Mouse (Mus musculus) neural tube, embryonic 15.5 days (tissue): ENCODE data around the gene Celf2. TPM values are rescaled to one million over a fixed set of nuclear protein-coding genes. Genes with fewer than 3 reads are reported as not detected.

Experiments
- ATAC-seq: fragments of 200-750 bp; cut with Nextera tagmentation; 2 replicates; pipeline ENCODE4 v1.8.0; 2017; ENCODE audit warnings: mild to moderate bottlenecking, moderate TSS enrichment, moderate library complexity; ENCODE audit not compliant: low FRiP score
- H3K27ac ChIP-seq: fragments of 300-500 bp; sonication (generic); replicated peaks from 2 replicates; pipeline ENCODE4 v1.5.1; 2015; ENCODE audit warnings: mild to moderate bottlenecking, inconsistent platforms
- H3K27me3 ChIP-seq: fragments of 300-500 bp; sonication (generic); replicated peaks from 2 replicates; pipeline ENCODE4 v1.6.1; 2015; ENCODE audit warnings: inconsistent platforms
- H3K36me3 ChIP-seq: fragments of 300-500 bp; sonication (generic); 2 replicates; pipeline ENCODE4 v1.6.1; 2015; ENCODE audit warnings: inconsistent platforms
- H3K4me1 ChIP-seq: fragments of 300-500 bp; sonication (generic); 2 replicates; pipeline ENCODE4 v1.6.1; 2015; ENCODE audit warnings: inconsistent platforms
- H3K4me2 ChIP-seq: fragments of 300-500 bp; sonication (generic); 2 replicates; pipeline ENCODE4 v1.6.1; 2015; ENCODE audit warnings: inconsistent platforms, mild to moderate bottlenecking, moderate library complexity
- H3K4me3 ChIP-seq: fragments of 300-500 bp; sonication (generic); replicated peaks from 2 replicates; pipeline ENCODE4 v1.5.1; 2015; ENCODE audit warnings: mild to moderate bottlenecking, inconsistent platforms
- H3K9ac ChIP-seq: fragments of 300-500 bp; sonication (generic); replicated peaks from 2 replicates; pipeline ENCODE4 v1.6.1; 2015; ENCODE audit warnings: mild to moderate bottlenecking, inconsistent platforms
- H3K9me3 ChIP-seq: fragments of 300-500 bp; sonication (generic); replicated peaks from 2 replicates; pipeline ENCODE4 v1.6.1; 2016; ENCODE audit warnings: inconsistent platforms
- WGBS: fragments of 180-500 bp; shearing (Covaris S2); methylation state at CpG from one replicate; pipeline ENCODE4 v1.1.7; 2015; ENCODE audit warnings: mixed read lengths; 5-methylcytosine and 5-hydroxymethylcytosine counted together
- polyA plus RNA-seq: library from polyadenylated mRNA; unstranded; fragments of >200 nt; fragmentation: Nextera tagmentation; extraction: Ambion mirVana; gene quantifications from 2 replicates; pipeline ENCODE4 v1.2.1, GENCODE M21; 2015

Gene Celf2
- polyA plus RNA-seq, 1 experiment from 2014 or later, result 120 TPM

DNA sequence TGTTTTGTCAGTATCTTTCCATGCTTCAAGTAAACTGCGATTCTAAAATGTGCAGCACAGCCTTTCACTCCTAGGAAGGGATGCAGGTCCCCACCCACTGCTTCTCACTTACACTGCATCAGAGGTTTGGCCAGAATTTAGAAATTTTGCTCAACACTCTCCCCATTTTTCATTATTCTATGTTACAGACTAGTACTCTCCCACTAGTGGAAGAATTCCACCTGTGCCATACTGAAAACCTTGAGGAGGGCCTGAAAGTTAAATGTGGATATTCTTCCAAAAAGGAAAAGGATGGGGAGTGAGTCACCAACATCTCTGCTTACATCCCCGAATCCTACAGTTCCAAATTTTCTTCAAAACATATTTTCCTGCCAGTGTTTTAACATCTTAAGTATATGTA lies 276.0 kb downstream of the Celf2 start:
- no peaks in the 10 kb centered on the region for H3K4me1 ChIP-seq
- WGBS, result 90% methylated on average over 2 of the region's 2 CpGs
- no peaks in the 10 kb centered on the region for H3K9me3 ChIP-seq
- H3K27ac ChIP-seq, result no peak overlapping the region
- H3K27me3 ChIP-seq, result no peaks in the 10 kb centered on the region
- H3K4me3 ChIP-seq, result no peak overlapping the region
- no peak overlapping the region for H3K9ac ChIP-seq
- no peak overlapping the region for H3K4me2 ChIP-seq
- H3K36me3 ChIP-seq, result no peaks in the 10 kb centered on the region
- ATAC-seq, result no peak

DNA sequence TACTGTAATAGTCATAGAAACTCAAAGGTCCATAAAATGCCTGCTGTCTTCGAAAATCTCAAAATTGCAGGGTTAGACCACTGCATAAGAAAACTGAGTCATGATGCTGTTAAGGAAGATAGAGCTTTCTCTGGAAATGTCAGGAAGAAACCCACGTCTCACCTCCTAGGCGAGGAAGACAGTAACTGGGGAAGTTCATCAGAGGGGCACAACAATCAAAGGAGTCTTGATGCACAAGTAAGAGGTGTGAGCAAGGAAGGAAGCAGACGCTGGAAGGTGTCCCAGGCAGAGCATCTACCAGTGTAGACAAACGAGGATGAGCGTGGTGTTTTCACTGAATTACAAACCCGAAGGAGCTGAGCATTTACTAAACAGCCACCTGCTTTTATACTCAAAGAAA lies 282.6 kb downstream of the Celf2 start:
- no peak for ATAC-seq
- H3K4me1 ChIP-seq, result peaks cover 5% of the 10 kb centered on the region
- H3K9ac ChIP-seq, result no peak overlapping the region
- H3K9me3 ChIP-seq, result no peaks in the 10 kb centered on the region
- H3K4me2 ChIP-seq, result no peak overlapping the region
- no peaks in the 10 kb centered on the region for H3K36me3 ChIP-seq
- 88% methylated on average over 7 of the region's 7 CpGs for WGBS
- no peaks in the 10 kb centered on the region for H3K27me3 ChIP-seq
- H3K27ac ChIP-seq, result no peak overlapping the region
- no peak overlapping the region for H3K4me3 ChIP-seq

DNA sequence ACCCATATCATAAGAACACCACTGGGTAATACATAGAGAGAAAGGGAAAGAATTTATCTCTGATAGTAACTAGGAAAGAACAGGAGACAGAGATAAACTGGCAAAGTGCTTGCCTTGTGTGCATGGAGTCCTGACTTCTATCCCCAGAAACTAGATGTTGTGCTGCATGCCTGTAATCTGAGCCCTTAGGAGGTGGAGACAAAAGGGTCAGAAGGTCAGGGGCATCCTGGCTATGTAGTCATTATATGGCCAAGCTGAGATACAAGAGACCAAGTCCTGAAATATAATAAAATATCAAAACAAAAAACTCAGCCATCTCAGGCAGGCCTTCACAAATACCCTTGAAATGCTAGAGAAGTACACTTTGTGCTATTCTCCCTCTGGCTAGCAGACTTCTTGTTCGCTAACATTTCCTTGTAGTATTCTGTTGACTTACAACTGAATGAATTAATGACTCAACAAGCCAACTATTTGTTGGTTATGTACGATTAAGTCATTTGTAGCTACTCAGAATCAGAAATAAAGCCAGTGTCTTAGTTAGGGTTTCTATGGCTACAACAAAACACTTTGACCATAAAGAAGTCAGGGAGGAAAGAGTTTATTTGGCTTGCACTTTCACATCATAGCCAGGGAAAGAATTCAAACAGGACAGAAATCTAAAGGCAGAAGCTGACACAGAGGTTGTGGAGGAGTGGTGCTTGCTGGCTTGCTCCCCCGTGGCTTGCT lies 284.9 kb downstream of the Celf2 start:
- no peak overlapping the region for H3K4me2 ChIP-seq
- no peaks in the 10 kb centered on the region for H3K9me3 ChIP-seq
- no peak overlapping the region for H3K4me3 ChIP-seq
- H3K27ac ChIP-seq, result no peak overlapping the region
- H3K4me1 ChIP-seq, result peaks cover 5% of the 10 kb centered on the region
- ATAC-seq, result no peak
- 59% methylated on average over 3 of the region's 3 CpGs for WGBS
- H3K36me3 ChIP-seq, result no peaks in the 10 kb centered on the region
- no peaks in the 10 kb centered on the region for H3K27me3 ChIP-seq
- no peak overlapping the region for H3K9ac ChIP-seq

DNA sequence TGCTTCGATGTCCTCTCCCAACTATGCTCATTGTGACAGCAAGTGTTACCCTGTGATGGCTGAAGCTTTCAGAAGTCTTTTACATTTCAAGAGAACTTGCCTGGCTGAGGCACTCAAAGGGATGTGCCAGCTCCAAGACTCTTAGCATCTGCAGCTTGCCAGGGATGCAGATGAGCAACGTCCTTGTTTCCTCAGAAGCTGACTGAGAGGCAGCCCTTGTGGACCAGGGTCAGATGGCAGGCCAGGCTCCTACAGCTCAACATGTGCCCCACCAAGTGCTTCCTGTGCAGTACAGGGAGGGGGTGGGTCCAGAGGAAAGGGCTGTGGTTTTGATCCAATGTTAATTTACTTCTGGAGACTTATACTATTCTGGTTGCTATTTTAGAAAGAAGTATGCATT lies 285.8 kb downstream of the Celf2 start:
- no peak for ATAC-seq
- Histone ChIP-seq H3K4me3 (no peak overlapping the region), H3K4me1 (peaks cover 5% of the 10 kb centered on the region), H3K27ac (no peak overlapping the region), H3K9me3 (no peaks in the 10 kb centered on the region), H3K36me3 (no peaks in the 10 kb centered on the region), H3K9ac (no peak overlapping the region), H3K27me3 (no peaks in the 10 kb centered on the region), H3K4me2 (no peak overlapping the region)
- 64% methylated on average over 2 of the region's 2 CpGs for WGBS

DNA sequence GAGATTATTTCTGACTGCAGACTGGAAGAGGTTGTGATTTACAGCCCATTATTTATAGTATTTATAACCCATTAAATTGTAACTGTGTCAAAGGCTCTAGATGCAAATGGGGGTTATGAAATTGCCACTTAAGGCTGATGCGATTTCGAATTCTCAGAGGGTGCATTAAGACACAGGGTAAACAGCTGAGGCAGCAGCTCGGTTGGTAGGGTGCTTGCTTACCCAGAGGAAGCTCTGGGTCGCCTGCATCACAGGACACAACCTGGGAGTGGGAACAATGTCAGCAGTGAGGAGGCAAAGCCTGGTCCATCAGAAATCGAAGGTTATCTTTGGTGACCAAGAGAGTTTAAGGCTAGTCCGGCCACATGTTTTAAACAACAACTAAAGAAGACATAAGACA lies 286.5 kb downstream of the Celf2 start:
- Histone ChIP-seq H3K27ac (no peak overlapping the region), H3K4me3 (no peak overlapping the region), H3K9me3 (no peaks in the 10 kb centered on the region), H3K4me2 (no peak overlapping the region), H3K9ac (no peak overlapping the region), H3K27me3 (no peaks in the 10 kb centered on the region), H3K36me3 (no peaks in the 10 kb centered on the region), H3K4me1 (peaks cover 5% of the 10 kb centered on the region)
- 48% methylated on average over 6 of the region's 6 CpGs for WGBS
- ATAC-seq, result no peak

DNA sequence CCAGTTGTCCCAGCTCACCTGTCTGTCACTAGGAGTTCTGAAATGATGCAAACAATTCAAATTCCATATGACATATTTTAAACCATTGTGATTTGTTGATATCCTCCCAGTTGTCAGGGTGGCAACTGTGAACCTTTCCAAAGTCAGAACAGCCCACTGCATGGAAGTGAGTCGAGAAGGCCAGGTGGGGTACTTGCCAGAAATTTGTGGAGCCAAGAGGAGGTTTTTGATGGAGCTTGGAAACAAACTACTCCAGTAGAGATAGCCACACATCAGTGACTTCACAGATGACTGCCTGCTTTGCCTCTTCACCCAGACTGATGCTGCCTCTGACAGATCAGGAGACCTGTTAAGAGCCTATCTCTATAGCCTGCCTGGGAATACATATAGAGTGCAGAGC lies 287.5 kb downstream of the Celf2 start:
- Histone ChIP-seq H3K36me3 (no peaks in the 10 kb centered on the region), H3K9me3 (no peaks in the 10 kb centered on the region), H3K4me3 (no peak overlapping the region), H3K4me1 (peaks cover 5% of the 10 kb centered on the region), H3K9ac (no peak overlapping the region), H3K4me2 (no peak overlapping the region), H3K27ac (no peak overlapping the region), H3K27me3 (no peaks in the 10 kb centered on the region)
- 89% methylated on average over 1 of the region's 1 CpGs for WGBS
- no peak for ATAC-seq

DNA sequence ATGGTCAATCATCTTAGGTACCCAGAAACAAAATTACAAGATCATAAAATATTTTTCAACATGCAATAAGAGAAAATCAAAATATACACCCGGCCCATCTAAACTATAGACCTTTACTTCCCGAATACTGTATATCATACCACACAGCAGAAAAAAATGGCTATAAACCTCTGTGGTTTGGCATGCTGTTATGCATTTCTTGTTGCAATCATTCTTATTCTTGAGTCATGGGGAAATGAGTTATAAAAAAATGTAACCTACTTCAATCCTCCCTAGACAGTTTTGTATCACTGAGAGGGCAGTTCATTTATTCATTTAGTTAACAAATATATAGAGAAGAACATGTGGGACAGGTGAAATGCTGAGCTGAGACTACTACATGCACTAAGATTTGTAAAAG lies 291.3 kb downstream of the Celf2 start:
- no peak overlapping the region for H3K4me2 ChIP-seq
- H3K4me3 ChIP-seq, result no peak overlapping the region
- H3K9ac ChIP-seq, result no peak overlapping the region
- no peaks in the 10 kb centered on the region for H3K9me3 ChIP-seq
- H3K4me1 ChIP-seq, result peaks cover 5% of the 10 kb centered on the region
- WGBS, result 98% methylated on average over 2 of the region's 2 CpGs
- H3K36me3 ChIP-seq, result no peaks in the 10 kb centered on the region
- ATAC-seq, result no peak
- H3K27me3 ChIP-seq, result no peaks in the 10 kb centered on the region
- no peak overlapping the region for H3K27ac ChIP-seq

DNA sequence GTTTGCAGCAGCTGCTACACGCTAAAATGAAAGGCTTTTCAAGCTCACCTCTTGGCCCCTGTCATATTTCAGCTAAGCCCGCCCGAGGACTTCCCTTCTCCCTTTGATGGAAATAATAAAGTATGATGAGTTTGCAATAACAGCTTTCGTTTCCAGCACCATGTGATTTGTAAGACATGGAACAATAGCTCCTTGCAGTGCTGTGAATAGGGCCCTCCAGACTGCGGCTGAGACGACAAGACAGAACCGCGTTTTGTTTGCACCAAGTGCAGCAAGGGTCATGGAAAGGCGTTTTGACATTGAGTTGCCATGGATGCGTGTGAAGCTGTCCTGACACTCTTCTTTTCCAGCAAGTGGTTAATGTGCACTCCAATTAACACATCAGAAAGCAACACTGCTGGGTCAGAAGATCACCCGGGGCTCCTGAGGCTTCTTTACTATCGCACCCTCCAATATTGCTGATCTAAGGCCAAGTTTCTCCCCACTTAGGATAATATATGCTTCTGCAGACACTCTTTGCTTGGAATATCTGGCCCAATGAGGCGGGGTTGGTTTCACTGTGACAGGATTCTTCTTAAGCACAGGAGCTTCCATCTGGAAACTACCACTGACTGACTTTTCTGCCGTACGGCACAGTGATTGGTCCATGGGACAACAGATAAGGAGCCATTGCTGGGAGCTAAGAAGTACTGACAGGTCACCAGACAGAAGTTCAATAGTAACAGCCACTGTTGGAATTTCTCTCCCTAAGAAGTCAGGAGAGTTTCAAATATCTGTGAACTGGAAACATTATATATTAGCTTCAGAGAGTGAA lies 301.5 kb downstream of the Celf2 start:
- peak; percentile 47; the same call in 1 of the 2 replicates for ATAC-seq
- 18% methylated on average over 15 of the region's 15 CpGs for WGBS
- H3K36me3 ChIP-seq, result no peaks in the 10 kb centered on the region
- H3K4me2 ChIP-seq, result 0 out of 2 replicates have a peak overlapping the region, but pooled peaks have one; percentile 1
- no peak overlapping the region for H3K9ac ChIP-seq
- H3K4me1 ChIP-seq, result peaks cover 9% of the 10 kb centered on the region
- H3K27ac ChIP-seq, result no peak overlapping the region
- no peaks in the 10 kb centered on the region for H3K27me3 ChIP-seq
- no peaks in the 10 kb centered on the region for H3K9me3 ChIP-seq
- H3K4me3 ChIP-seq, result no peak overlapping the region

DNA sequence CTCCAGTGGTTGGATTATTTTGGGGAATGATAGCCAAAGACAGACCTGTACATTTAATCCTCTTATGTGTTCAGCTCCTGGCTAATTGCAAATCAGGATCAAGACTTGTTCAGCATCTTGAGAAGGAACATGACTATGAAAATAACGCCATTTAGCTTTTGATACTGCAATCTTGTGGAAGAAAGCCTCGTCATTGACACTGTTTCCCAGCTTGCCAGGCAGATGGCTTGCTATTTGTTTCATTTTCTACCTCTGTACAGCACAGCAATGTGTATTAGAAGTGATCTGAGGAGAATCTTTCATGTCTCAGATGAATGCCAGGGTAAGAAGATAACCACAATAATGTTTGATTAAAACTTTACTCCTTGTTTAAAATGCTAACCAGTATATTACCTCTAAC lies 315.9 kb downstream of the Celf2 start:
- ATAC-seq, result no peak
- no peak overlapping the region for H3K4me3 ChIP-seq
- no peaks in the 10 kb centered on the region for H3K27me3 ChIP-seq
- no peaks in the 10 kb centered on the region for H3K36me3 ChIP-seq
- no peaks in the 10 kb centered on the region for H3K9me3 ChIP-seq
- H3K27ac ChIP-seq, result no peak overlapping the region
- 94% methylated on average over 2 of the region's 2 CpGs for WGBS
- no peaks in the 10 kb centered on the region for H3K4me1 ChIP-seq
- no peak overlapping the region for H3K4me2 ChIP-seq
- no peak overlapping the region for H3K9ac ChIP-seq

DNA sequence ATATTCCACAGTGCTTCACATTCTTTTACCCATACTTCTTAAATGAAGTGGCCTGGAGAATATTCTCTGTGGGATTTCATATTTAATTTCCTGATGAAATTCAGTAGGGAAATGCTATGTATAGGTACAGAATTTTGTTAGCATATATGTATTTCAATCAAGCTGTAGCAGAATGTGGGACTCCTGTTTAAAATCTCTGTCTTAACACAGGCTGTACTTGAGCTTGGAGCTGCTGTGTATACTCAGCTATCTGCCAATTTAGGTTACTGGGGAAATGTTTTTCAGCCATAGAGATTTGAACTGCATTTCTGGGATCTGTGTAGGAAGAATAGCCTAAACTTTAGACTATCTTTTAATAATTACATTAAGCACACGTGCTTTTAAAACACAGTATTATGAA lies 330.2 kb downstream of the Celf2 start:
- no peak for ATAC-seq
- H3K4me3 ChIP-seq, result no peak overlapping the region
- H3K9ac ChIP-seq, result no peak overlapping the region
- 89% methylated on average over 1 of the region's 1 CpGs for WGBS
- no peak overlapping the region for H3K27ac ChIP-seq
- no peak overlapping the region for H3K4me2 ChIP-seq
- H3K27me3 ChIP-seq, result no peaks in the 10 kb centered on the region
- no peaks in the 10 kb centered on the region for H3K9me3 ChIP-seq
- H3K36me3 ChIP-seq, result no peaks in the 10 kb centered on the region
- 0 out of 2 replicates have a peak, but pooled peaks cover 4% of the 10 kb centered on the region for H3K4me1 ChIP-seq

DNA sequence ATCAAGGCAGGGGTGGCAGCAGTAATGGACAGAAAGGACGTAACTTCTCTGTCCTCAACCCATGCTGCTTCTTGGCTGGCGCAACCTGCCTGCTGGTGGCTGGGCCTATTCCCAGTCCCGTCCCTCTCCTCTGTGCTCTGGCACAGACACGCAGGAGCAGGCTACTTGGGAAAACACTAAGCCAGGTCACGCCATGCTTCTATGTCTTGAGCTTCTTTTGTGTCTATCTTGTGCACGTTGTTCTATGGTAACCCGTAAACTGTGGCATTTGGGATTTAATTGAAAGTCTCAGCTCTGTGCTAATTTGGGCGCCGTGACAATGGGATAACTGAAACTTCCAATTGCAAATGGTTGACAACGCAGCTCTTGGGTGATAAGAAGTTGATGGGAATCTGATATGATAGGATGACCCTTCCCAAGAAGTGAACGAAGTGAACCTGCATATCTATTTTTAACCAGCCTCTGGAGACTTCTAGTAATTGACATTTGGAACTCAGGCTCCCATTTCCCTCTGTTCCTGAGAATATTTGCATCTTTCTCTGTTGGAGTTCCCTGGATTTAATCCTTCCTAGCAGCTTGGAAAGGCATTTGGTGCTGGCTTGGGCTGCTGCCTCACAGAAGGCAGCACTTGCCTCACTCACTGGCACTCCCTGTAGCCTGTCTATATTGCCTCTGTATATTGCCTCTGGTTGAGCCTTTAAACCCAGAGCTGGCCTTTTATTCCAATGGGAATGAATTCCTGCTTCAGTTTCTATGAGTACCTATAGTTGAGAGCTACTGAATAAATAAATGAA lies 335.9 kb downstream of the Celf2 start:
- H3K27ac ChIP-seq, result no peak overlapping the region
- H3K4me1 ChIP-seq, result 0 out of 2 replicates have a peak, but pooled peaks cover 2% of the 10 kb centered on the region
- H3K36me3 ChIP-seq, result no peaks in the 10 kb centered on the region
- H3K9me3 ChIP-seq, result no peaks in the 10 kb centered on the region
- H3K4me3 ChIP-seq, result no peak overlapping the region
- ATAC-seq, result no peak
- no peak overlapping the region for H3K4me2 ChIP-seq
- 79% methylated on average over 11 of the region's 11 CpGs for WGBS
- no peak overlapping the region for H3K9ac ChIP-seq
- no peaks in the 10 kb centered on the region for H3K27me3 ChIP-seq
